Mouse (Mus musculus) cerebellum, adult 18-20 months (tissue): ENCODE measurements around the gene Pafah1b2.
A peak's percentile ranks its signal among the peaks of the same experiment; 100 is the strongest.

ENCODE experiments used
- DNase-seq, 2 experiments: peaks; one replicate each; pipeline ENCODE4 v3.0.0; 2021

Gene Pafah1b2

DNA sequence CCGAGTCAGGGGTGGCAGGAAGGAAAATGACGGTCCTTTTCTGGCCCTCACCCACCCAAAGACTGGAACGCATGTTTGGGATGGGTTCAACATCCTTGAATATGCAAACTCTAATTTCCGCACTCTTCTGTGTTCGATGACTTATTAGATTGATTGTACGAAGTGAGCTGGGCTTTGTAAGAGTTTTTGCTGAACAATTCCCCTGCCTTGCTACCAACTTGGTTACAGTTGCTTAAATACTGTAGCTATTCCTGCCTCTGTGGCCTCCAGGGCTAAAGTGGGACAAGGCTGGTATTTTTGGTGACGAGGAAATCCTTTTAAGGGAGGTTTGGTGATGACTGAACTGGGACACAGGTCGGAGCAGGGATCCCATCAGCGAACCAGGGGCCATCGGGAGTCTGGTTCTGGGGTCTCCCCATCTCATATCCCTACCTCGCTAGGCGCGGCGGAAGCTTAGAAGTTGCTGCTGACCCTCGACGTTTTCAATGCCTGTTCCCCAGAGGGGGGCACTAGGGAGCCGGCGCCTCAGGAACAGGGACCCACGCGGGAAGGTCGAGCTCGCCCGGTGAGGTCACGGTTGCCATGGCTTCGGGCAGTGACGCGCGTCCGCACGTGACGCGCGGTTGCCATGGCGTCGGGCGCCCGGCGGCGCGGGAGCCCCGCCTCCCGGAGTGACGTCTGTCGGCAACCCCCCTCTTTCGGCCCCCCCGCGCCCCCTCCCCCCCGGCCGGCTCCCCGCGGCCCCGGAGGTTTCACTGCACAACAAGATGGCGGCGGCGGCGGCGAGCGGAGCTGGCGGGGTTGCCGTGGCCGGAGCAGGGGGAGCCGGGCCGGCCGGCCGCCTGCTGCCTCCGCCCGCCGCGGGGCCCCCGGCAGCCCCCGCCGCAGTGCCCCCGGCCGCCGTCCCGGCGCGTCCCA lies at the start of gene Pafah1b2, which contains the start of gene Sik3:
TSS of gene Pafah1b2 (minus strand) at position 600 of the 918 bp plus-strand sequence.
TSS of gene Sik3 (plus strand) at position 730 of the 918 bp plus-strand sequence.
- DNase-seq: peak; percentile 95 to 98

DNA sequence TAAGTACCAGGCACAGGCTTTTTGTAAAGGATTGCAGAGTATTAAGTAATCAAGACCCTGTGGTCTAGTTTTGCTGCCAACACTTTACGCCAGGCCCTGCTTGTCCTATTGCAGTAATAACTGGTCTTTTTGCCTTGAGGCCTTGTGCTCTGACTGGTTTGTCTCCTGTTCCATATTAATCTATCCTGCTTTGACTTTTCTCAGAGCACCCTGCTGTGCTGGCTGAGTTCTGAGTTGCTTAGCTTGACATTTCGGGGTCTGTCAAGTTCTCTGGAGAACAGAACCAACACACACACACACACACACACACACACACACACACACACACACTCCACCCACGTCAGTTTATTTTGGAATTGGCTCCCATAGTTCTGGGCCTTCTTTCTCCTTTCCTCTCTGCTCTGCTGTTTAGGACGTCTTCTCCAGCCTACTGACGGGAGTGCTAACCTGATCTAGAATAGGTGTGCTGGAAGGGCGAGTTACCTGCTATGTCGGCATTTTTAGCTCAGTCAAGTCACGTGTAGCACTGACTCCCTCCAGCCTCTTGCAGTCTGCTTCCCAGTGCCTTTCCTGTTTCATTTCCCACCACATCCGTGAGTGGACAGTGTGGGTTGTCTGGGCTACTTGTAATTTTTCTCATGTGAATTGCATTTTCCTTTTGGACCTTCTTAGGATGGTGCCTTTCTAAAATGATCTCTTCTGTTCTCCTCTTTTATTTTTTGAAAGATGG lies 49.4 kb upstream of the Pafah1b2 start:
- DNase-seq: peak in 1 of 2 experiments; percentile 50

DNA sequence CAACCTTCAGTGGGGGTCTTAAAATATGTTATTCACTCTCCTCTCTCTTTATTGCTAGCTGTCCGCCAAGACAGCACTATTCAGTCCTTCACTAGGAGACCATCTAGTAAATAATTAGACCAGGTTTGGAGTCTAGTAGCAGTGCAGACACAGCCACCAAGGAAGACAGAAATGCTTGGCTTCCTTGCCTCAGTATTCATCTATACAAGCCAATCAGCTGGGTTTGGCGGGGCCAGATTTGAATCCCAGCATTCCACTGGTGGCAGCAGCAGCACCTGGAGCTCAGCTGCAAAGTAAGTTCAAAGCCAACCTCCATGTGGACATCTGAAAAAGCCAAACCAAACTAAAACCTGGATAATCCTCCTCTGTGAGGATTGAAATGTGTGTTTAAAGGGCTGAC lies 47.8 kb upstream of the Pafah1b2 start:
- no peak for DNase-seq

DNA sequence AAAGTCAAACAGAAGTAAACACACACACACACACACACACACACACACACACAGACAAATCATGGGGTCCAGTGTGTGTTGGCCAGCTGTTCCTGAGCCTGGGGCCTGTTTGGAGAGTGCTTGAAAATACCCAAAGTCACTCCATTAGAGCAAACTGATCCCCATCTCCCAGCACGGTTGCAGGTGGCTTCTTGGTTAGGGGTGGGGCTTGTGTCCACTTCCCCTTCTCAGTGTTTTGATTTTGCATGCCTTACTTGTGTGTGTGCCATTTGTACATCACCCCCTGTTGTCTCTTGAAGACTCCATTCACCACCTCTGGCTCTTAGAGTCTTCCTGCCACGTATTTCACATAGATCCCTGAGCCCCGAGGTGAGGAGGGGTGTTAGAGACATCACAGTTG lies 45.6 kb upstream of the Pafah1b2 start:
- DNase-seq: no peak

DNA sequence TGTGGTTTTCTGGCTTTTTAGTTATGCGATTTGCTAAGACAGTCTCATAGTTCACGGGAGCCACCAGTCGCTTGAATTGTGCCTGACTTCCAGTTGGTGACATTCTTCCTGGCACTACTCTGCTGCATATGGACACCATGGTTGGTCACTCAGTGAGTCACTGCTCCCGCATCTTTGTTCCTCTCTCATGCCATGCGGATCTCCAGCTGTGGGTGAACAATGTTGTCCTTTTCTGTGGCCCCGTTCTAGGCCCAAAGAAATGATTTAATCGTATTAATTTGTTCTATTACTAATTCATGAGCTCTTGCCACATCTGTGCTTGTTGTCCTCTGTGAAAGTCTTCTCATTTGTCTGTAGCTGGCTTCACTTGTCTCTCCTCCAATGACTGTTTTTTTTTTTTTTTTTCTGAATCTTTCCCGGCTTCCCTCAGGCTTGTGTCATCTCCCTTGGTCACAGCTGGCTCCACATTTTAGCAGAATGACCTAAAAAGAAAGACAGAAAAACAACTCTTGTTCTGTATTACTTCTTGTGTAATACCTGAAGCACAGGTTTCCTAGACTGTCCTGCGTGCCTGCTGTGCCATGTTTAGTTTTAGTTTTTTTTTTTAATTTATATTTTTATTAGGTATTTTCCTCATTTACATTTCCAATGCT lies 40.6 kb upstream of the Pafah1b2 start:
- peak; percentile 57 to 67 for DNase-seq

DNA sequence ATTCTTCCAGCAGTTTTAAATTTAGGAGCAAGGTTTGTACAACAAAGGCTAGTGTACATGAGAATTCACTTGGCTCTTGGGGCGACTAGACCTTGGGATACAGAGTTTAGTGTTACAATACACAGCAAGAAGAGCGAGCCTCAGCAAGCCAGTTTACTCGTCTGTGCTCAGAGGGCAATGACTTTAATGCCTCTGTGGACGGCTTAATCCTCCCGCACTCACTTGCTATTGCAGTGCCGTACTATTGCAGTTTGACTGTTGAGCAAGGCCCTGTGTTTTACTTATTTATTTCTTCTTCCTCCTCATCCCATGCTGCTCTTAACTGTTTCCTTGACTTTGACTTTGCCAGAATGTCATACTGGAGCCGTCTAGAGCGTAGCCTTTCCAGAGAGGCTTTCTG lies 37.7 kb upstream of the Pafah1b2 start:
- DNase-seq: no peak

DNA sequence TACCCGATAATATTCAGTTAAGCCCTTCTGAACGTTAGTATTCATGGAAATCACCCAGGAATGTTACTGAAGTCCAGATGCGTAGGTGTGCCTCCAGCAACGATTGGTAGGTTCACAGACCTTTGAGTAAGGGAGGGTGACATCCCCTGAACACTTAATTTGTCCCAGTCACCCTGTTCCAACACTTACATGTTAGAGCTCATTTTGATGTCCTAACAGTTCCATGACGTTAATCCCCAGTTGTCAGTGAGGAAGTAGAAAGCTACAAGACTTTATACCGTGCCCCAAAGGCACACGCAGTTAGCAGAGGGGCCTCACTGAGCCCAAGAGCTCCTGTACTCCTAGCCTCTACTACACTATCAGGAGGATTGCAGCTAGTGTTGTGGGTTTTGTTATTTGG lies 37.0 kb upstream of the Pafah1b2 start:
- DNase-seq: no peak

DNA sequence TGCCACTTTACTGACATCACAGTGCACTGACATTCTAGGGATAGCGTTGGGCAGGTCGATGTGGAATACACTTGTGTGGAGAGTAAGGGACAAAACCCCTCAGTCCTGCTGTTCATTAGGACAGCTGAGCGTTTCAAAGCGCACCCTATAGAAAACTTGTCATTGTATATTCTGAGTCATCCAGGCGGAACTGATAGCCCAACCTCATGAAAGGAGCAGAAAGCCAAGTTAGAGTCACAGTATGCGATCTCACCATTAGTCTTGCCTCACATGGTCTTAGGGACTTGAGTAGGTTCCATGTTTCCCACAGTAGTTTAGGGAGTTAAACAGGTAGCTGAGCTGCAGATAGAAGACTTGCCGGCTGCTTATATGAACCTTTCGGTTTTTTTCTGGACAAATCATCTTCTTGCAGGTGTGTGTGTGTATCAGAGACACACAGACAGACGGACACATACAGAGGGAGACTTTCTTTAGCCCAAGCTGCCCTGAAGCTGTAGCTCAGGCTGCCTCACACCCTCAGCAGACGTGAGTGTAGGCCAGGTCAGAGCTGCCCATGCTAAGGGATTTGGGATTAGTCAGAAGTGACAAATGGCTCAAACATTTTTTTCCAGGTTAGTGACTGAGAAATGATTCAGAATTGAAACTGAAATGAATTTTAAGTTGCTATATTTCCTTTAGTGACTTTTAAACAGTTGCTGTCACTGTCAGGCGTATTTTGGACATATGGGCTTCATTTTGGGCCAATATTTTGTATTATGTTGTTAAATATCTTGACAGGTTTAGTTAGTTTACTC lies 34.4 kb upstream of the Pafah1b2 start:
- DNase-seq: no peak

DNA sequence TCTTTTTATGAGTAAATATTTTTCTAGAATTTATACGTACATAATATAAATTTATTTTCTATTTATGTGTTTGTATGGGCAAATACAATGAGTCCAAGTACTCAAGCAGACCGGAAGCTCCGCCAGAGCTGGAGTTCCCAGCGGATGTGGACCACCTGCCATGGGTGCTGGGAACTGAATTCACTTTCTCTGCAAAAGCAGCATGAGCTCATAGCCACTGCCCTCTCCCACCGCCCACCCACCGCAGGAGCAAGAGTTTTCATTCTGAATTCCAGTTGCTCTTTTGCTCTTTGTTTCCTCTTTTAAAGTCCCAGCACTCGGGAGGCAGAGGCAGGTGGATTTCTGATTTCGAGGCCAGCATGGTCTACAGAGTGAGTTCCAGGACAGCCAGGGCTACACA lies 31.1 kb upstream of the Pafah1b2 start:
- DNase-seq: no peak

DNA sequence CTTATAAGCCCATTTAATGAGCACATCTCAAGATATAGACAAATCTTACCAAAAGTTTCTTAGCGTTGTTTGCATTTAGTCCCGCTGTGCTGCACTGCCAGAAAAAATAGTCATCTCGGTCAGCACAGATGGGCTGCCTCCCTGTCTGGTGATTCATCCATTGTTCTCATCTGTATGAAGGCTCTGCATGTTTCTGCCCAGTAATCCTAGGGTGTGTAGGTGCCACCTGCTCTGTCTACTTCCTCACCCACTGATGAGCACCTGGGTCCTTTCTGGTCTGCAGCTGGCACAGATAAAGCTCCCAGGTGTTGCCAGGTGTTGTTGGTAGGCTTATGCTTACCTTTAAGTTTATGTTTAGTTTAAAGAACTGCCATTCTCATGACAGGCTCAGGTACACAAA lies 29.9 kb upstream of the Pafah1b2 start:
- DNase-seq: no peak

DNA sequence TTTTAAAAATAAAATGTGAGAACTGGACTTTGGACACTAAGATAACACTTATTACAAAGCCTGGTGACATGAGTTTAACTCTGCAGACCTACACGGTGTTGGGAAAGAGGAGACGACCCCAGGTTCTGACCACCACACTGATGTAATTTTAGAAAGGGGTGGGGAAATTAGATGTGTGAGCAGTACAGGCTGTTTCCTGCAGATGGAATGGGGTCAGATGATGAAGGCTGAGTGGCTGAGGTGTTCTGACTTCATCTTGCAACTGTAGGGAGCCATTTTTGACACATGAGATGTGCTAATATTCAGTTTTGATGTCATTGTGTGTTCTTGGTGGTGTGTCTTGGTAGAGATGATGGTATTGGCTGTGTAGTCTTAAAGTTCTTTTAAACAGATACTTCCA lies 28.7 kb upstream of the Pafah1b2 start:
- no peak for DNase-seq

DNA sequence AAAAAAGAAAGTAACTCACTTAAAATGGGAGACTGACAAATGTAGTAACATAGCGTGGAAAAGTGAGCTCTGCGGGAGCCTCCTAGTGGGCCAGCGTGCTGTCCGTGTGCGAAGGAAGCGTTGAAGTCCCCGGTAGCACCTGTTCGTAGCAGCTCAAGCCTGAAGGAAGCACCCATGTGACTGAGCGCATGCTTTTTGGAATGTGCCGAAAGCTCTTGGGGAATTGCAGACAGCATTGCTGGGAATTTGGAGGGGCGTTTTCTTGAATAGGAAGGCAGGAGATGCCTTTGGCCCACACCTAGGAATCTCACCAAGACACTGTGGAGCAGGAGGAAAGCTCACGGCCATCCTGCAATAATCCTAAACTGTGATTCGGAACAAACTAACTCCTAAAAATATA lies 26.3 kb upstream of the Pafah1b2 start:
- DNase-seq: no peak

DNA sequence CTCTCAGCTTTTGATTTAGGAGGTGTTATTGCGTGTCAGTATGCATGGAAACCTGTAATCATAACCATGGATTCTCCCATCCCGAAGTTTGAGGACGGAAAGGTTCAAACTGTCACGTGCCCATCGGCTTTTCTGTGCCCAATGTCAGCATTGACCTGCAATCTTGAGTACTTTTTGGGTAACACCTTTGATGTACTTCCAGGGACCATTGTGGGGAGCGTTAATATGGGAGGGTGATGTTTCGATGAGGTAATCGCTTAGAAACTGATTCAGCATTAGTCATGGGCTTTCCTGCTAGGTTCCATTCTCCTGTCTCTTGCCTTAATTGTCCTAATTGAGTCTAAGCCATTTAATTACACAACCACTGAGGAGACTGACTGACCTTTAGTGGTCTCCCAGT lies 24.4 kb upstream of the Pafah1b2 start:
- DNase-seq: no peak

DNA sequence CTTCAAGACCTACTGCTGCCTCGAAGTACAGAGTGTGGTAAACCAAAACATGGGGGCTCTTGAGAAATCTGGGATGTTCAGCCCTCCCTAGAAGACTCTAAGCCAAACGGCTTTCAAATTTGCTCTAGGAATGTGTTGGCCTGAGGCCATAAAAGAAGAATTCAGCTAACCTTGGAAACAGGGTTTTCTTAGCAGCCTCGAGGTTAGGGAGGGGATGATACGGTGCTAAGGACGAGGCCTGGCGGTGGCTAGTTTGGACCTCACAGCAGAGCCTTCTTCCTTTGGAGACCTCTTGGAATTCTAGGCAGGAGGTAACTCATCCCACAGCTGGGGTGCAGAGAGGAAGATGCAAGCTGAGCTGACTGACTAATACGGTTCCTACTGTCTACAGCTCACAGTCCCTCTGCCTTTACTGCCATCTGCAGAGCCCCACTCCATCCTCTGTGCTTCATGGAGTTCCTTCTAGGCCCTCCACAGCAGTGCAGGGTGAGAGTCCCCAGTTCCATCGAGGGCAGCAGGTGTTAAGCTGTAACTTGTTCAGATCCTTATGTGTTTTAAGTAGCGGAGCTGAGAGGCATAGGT lies 22.9 kb upstream of the Pafah1b2 start:
- DNase-seq: no peak

DNA sequence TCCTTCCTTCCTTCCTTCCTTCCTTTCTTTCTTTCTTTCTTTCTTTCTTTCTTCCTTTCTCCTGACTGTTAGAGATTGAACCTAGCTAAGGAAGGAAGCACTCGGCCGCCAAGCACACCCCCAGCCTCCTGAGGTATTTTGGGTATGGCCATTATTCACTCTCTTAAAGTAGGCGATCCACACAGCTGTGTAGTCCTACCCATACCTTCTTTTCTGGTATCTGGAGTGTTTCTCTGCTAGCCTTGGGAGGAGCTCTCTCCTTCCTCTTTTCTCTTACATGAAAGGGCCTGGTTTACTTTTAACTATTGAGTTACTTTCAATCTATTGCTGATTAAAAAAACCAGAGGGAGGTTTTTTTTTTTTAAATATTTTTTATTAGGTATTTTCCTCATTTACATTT lies 21.4 kb upstream of the Pafah1b2 start:
- DNase-seq: no peak

DNA sequence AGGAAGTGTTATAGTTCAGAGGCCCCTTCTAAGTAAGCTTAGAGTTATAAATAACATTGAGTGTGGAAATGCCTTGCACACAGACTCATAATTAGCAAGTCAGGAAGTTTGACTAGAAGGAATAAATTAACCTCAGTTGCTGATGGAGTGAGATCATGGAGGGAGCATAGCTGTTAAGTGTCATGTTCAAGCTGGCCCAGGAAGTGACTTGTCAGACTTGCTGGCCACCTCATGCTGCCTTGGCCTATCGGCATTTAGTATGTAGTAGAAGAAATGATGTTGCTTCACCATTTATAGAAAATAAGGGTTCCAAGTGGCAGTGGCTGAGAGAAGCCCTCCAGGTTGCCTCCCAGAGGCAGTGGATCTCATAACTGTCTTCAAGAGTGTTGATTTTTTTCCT lies 20.6 kb upstream of the Pafah1b2 start:
- DNase-seq: no peak

DNA sequence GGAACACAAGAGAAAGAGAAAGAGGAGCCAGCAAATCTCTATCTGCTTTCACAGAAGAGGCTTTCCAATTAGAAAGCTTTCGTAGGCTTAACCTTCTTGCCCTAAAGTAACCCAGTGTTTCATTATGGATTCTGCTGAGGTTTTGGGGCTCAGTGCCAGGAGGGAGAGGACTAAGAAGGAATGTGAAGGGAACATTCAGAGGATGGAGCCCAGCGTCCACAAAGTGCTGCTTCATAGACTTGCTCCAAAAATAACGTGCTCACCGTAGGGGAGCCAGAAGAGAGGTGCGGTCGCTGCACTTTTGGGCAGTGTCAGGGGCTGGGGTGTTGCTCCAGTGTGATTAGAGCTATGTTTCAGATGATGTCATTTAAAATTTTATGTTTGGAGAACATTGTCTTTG lies 19.7 kb upstream of the Pafah1b2 start:
- DNase-seq: peak; percentile 48 to 50

DNA sequence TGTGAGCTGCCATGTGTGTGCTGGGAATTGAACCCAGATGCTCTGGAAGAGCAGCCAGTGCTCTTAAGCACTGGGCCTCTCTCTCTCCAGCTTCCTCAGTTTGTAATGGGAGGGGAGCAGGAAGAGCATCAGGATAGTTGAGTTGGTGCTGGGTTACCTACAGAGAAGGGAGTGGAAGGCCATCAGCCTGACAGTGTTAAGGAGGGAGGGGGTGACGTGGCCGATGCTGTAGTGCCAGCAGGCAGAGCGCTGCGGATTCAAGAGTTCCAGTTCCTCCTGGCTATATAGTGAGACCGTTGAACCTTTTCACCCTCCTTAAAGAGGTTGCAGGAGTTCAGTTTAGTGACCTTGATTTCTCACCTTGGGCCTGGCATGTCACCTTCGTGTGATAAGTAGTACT lies 18.5 kb upstream of the Pafah1b2 start:
- DNase-seq: no peak

DNA sequence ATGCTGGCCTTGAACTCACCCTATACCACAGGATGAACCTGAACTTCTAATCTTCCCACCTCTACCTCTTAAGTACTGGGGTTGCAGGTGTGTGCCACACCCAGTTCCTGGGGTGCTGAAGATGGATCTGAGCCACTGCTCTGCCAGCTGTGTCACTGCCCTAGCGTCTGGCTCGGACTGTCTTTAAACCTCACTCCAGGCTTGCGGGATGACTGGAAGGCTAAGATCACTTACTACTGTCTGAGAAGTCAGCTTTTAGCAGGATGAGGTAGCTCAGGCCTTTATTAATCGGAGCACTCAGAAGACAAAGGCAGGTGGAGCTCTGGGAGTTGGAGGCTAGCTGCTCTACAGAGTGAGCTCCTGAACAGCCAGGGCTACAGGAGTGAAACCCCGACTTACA lies 17.7 kb upstream of the Pafah1b2 start:
- DNase-seq: no peak

DNA sequence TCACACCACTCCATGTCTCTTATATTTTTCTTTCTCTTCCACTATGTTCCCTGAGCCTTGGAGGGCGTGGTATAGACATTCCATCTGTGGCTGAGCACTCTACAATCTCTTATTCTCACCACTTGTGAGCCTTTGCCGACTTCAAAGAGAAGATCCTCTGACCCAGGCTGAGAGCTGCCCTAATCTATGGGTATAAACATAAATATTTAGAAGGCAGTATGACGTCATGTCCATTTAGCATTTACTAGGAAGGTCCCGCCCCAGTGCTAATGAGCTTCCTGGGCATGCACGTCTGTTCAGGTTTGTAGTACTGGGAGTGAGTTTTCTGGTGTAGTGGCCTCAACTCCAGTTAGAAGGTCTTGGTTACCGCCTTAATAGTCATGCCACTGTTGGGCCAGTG lies 17.0 kb upstream of the Pafah1b2 start:
- no peak for DNase-seq

DNA sequence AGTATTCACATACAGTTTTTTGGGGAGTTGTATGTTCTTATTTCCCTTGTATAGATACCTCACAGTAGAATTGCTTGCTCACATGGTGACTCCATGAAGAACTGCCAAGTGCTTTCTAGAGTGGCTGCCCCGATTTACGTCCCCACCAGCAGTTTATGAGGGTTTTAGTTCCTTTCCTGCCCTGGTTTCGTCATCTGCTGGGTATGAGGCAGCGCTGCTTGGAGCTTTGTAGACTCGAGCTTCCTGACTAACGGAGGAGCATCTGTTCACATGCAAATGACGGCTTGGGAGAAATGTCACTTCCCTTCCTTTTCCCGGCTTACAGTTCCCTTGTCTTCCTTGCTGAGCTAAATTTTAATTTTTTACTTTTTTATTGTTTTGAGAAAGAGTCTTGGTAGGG lies 15.5 kb upstream of the Pafah1b2 start:
- peak; percentile 31 to 37 for DNase-seq
